Mouse (Mus musculus): ENCODE results near the gene Chchd3.

Chchd3 gene

GRCm38 (mm10) chr6:32795653-32796500 lies 264.2 kb downstream of the Chchd3 start:
- no peak for DNase-seq

GRCm38 (mm10) chr6:32793575-32793974 lies 266.5 kb downstream of the Chchd3 start:
- no peak for DNase-seq

- no peak for DNase-seq
Measured at GRCm38 (mm10) chr6:32793163-32793562, 266.9 kb downstream of the Chchd3 start.

GRCm38 (mm10) chr6:32790487-32790886 lies 269.6 kb downstream of the Chchd3 start:
- DNase-seq, result peak in 1 of 2 experiments; percentile 18

GRCm38 (mm10) chr6:32787399-32787798 lies 272.7 kb downstream of the Chchd3 start:
- DNase-seq, result no peak

- no peak for DNase-seq
Measured at GRCm38 (mm10) chr6:32786196-32786595, 273.9 kb downstream of the Chchd3 start.

- DNase-seq, result no peak
Measured at GRCm38 (mm10) chr6:32783102-32783501, 277.0 kb downstream of the Chchd3 start.

GRCm38 (mm10) chr6:32780602-32781001 lies 279.5 kb downstream of the Chchd3 start:
- DNase-seq, result no peak

- DNase-seq, result no peak
Measured at GRCm38 (mm10) chr6:32776384-32776783, 283.7 kb downstream of the Chchd3 start.

- no peak for DNase-seq
Measured at GRCm38 (mm10) chr6:32754524-32754923, 305.5 kb downstream of the Chchd3 start.

GRCm38 (mm10) chr6:32749821-32750220 lies 310.2 kb downstream of the Chchd3 start:
- no peak for DNase-seq

GRCm38 (mm10) chr6:32748777-32749176 lies 311.3 kb downstream of the Chchd3 start:
- no peak for DNase-seq

GRCm38 (mm10) chr6:32747333-32747732 lies 312.7 kb downstream of the Chchd3 start:
- DNase-seq, result no peak

Measured in lung, adult 18-20 months (tissue).